Mouse (Mus musculus) frontal cortex, postnatal 25 days (tissue): ENCODE data around the gene Dhdds.

Experiments used
- DNase-seq, 2 experiments: peaks; one replicate each; pipeline ENCODE4 v3.0.0; 2022; ENCODE audit warnings: low spot score in 2 of 2

Dhdds gene

DNA sequence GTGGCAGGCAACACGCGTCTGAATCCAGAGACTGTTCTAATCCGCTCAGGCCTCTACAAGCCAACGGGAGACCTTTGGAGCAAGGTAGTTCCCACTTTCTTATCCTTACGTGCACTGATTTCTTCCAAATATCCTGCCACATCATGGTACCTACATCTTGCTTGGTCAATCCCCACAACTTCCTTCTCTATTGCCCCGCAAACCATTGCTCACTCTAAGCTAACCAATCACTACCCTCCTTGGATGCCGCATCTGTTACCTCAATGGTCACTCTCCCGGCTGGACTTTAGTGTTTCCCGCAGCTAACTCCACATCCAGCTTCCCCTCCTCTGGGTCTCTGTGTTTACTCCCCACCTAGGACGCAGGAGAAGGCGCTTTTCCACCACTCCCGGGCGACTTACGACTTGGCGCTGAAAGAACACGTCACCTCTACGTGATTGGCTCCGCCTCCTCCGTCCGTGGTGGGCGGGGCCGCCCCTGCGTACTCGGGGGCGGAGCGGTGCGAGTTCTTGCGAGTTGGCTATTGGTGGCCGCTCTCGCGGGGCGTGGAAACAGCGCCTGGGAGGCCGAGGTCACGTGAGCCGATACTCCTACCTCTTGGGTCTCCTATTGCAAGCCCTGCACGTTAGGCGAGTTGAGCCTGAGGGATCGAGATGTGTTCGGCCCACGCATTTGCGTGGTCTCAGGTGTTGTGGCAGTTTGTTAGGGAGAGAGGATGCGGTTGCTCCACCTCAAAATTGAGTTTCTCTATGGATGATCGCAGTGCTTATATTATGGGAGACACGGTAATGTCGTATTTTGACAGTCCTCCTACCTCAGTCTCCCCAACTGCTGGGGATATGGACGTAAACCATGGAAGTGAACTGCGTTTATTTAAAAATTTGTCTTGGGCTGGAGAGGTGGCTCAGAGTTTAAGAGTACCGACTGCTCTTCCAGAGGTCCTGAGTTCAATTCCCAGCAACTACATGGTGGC, at the start of gene Dhdds:
Dhdds (minus strand) TSS at position 453 of the 973 bp plus-strand sequence.
- DNase-seq = peak; percentile 85 to 90

DNA sequence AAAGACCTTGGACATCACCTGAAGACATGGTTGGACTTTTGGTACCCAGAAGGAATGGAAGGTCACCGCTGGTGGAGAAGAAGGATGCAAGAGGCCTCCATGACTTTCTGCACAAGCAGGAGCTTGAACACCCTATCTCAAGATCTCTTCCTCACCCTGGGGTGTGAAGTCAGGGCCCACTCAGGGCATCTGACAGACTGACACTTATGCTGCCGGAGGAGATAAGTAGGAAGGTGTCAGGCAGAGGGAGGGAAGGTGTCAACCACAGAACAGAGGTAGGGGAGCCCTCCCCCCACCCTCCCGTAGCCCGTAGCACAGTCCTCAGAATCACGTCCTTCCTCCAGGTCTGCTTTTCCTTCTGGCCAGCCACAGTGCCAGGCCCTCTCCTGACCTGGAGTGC, 46.9 kb upstream of the Dhdds start:
- DNase-seq = no peak

- no peak for DNase-seq
Observed at GRCm38 (mm10) chr4:134043041-134043440, 42.3 kb upstream of the Dhdds start.

DNA sequence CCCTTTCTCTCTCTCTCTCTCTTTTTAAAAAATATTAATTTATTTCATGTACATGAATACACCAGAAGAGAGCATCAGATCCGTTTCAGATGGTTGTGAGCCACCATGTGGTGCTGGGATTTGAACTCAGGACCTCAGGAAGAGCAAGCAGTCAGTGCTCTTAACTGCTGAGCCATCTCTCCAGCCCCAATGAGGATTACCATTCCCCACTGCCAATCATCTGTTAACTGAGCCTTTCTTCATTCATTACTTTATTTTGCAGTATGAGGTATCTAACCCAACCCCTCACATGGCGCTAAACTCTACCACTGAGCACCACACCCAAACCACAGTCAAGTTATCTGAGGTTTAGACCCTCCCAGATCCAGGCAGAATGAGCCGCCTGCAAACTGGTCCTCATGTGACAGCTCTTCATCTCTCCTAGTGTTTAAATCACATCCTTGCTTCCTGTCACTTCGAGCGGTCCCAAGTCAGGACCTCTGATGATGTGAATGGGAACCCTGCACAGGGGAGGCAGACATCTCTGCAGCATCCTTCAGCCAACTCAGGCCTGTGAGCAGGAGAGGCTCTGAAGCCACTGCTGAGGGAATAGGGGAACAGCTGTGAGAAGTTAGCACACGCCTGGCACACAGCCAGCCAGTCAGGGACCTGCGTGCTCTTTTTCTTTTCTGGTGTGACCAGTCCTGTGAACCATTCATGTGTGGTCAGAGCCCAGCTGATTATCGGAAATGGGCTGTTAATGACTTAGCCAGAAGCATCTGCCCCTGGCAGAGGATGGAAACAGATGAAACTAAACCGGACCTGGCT, 40.8 kb upstream of the Dhdds start:
- DNase-seq = no peak

DNA sequence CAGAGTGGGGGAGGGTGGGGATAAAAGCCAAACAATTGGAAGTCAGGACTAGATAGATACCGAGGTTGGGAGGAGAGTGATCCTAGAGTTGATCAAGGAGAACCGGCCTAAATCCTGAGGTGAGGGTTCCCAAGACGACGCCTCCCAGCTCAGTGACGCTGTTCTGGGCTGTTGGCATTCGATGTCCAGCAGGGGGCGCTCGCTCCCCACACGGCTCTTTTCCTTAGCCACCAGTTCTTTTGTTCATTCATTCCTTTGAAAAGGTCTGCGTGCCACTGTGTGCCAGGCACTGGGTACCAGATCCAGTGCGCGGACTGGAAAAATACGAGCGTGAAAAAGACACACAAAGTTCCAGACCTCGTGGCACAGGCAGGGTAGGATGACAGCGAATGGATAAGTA, 35.2 kb upstream of the Dhdds start:
- peak; percentile 74 to 77 for DNase-seq

DNA sequence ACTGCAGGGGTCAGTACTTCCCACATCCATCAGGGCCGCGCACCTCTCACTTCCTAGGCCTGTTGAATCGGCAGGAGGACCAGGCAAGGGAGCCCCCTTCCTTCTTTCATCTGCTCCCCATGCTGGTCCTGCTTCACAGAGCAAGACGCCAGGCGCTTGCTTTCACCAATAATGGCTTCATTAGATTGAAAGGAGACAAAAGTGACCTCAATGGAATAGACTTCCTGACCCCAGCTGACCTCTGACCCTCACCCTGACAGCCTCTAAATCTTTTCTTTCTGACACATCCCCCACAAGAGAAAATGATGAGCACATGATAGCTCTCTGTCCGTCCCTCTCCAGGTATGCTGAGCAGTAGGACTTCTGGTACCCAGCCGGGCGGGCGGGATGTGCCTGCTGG, 25.1 kb upstream of the Dhdds start:
- no peak for DNase-seq

DNA sequence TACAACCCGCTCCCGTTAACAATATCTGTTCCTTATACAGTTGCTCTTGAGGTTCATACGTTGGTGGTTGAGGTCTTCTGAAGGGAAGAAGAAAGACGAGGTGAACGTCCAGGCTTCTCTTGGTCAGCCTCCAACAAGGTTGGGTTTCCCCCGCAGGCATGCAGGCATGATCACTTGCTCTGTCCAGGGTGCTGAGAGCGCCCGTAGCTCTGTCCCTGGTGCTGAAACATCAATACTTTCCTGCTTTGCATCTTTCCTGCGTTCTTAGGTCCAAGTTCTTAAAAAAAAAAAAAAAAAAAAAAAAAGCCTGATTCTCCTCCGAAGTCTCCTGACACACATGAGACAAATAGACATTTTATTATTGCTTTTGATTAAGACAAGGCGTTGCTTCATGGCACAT, 19.9 kb upstream of the Dhdds start:
- DNase-seq = peak; percentile 13

GRCm38 (mm10) chr4:134019641-134020351, 19.1 kb upstream of the Dhdds start:
- no peak for DNase-seq

DNA sequence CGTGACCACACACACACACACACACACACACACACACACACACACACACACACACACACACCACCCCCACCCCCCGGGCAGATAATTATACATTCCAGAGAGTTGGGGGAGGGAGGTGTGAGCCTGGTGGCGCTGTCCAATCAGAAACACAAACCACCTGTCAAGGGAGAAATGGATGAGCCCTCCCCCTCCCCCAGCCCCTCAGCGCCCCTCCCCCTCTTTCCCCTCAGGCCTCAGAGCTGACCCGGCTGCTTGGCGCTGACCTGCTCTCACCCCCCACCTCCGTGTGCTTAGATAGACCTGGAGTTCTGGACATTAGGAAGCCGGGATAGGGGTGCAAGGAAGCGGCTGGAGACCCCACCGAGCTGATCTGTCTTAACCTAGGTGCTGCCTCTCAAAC, 18.5 kb upstream of the Dhdds start:
- no peak for DNase-seq

DNA sequence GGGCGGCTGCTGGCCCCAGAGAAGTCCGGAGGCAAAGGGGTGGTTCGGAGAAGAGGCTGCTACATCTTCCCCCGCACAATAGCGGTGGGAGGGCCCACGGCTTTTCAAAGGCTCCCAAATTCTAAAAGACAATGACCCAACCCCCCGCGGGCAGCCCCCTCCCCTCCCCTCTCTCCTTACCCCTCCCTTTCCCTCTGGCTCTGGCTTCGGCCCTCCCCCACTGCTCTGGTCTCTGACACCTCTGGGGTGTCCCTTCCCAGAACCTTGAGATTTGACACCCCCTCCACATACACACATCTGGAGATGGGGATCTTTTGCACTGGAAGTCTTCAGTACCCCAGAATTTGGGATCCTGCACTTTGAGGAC, 18.0 kb upstream of the Dhdds start, which contains the start of gene Lin28a:
Lin28a (minus strand) TSS at position 63 of the 367 bp plus-strand sequence.
- DNase-seq = no peak

DNA sequence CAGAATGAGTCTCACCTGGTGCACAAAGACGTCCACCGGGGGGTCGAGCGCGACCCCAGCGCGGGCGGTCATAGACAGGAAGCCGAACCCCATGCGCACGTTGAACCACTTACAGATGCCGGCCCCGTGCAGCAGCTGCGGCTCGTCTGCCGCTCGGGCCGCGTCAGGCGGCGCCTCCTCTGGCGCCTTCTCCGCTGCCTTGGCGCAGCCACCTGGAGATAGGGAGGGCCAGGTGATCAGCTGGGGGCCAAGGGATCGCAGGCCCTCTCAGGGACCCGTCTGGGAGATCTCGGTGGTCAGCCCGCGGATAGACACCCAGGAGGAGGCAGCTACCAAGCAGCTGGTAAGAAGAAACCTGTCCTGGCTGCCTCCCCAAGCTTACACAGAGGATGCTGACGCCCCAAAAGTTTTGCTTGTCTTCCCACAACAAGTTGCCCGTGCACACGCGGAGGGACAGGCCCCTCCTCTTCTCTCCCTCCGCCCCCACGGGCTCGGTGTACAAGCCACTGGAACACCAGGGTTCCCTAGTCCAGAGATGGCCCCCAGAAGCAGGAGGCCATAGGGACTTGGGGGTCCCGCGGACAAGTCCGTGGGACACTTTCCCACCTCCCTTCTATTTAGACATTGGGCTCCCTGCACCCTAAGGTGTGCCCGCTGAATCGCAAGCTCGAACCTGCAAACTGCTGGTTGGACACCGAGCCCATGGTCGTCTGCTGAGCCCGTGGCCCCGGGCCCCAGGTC, 17.5 kb upstream of the Dhdds start:
- DNase-seq = no peak

DNA sequence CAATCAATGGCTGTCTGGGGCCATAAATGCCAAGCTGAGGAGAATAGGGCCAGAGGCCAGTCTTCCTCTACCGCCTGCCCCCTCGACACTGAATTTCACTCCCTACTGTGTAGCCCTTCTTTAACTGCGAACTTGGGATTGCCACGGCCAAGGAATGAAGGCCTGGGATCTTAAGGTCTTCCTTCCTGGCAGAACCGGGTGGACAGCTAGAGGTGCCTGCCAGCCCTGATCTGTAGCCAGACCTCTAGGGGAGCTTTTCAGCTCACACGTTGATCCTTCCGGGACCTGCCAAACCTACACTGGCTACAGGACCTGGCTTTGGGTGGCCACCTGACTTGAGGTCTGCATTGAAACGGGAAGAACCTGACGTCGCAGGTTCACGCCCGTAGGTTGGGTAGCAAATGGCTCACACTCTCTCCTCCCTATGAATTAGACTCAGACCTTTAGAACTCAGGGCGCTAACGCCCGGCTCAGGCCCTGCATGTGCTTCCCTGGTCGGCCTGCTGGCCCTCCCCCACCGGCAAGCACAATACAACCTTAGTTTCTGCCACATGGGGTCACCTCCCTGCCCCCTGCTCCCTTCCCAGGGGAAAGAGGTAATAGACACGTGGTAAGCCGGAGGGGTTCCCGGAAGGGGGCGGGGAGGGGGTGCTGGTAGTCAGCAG, 16.6 kb upstream of the Dhdds start:
- DNase-seq = no peak

GRCm38 (mm10) chr4:134016767-134017166, 16.0 kb upstream of the Dhdds start:
- DNase-seq = no peak

GRCm38 (mm10) chr4:134016208-134016607, 15.5 kb upstream of the Dhdds start:
- DNase-seq = no peak

- no peak for DNase-seq
Observed at GRCm38 (mm10) chr4:134012858-134013528, 12.3 kb upstream of the Dhdds start.

- no peak for DNase-seq
Observed at GRCm38 (mm10) chr4:134011450-134012414, 11.0 kb upstream of the Dhdds start.

DNA sequence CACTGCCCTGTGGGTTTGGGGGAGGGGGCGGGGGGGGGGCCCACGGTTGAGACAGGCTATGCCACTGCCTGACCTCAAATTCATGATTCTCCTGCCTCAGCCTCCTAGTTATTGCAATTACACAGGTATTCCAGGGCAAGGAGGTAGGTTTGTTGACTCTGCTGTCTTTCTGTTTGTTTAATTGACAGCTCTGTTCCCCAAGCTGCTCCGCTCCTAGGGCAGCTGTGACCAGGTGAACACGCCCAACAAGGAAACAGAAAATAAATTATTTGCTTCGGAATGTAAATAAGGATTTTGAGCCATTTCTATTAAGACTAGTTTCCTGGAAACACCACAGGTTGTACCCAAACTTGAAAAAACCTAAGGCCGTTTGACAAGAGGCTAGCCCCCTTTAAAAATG, 9.0 kb upstream of the Dhdds start:
- no peak for DNase-seq

- no peak for DNase-seq
Observed at GRCm38 (mm10) chr4:134006845-134007244, 6.1 kb upstream of the Dhdds start.
